Mouse (Mus musculus) C2C12 (cell line): ENCODE results near the gene Psmd4.

Experiments used
- CEBPB ChIP-seq: IDR thresholded peaks from one replicate; pipeline ENCODE4 v1.6.1; 2011; ENCODE audit warnings: low read depth, mild to moderate bottlenecking, control low read depth, moderate library complexity
- CTCF ChIP-seq: IDR thresholded peaks from one replicate; pipeline ENCODE4 v1.5.1; 2011; ENCODE audit not compliant: control insufficient read depth, insufficient read depth, insufficient read length
- MAX ChIP-seq: IDR thresholded peaks from one replicate; pipeline ENCODE4 v1.6.1; 2011; ENCODE audit warnings: mild to moderate bottlenecking, control low read depth
- MYOD1 ChIP-seq: IDR thresholded peaks from one replicate; pipeline ENCODE4 v1.6.1; 2011; ENCODE audit warnings: low read depth; ENCODE audit not compliant: control insufficient read depth, insufficient read length
- MYOG ChIP-seq: IDR thresholded peaks from one replicate; pipeline ENCODE4 v1.6.1; 2011; ENCODE audit not compliant: control insufficient read depth, insufficient read length; ENCODE audit errors: extremely low read depth
- USF1 ChIP-seq: IDR thresholded peaks from one replicate; pipeline ENCODE4 v1.6.1; 2011; ENCODE audit warnings: low read depth, mild to moderate bottlenecking, control low read depth, moderate library complexity

DNA sequence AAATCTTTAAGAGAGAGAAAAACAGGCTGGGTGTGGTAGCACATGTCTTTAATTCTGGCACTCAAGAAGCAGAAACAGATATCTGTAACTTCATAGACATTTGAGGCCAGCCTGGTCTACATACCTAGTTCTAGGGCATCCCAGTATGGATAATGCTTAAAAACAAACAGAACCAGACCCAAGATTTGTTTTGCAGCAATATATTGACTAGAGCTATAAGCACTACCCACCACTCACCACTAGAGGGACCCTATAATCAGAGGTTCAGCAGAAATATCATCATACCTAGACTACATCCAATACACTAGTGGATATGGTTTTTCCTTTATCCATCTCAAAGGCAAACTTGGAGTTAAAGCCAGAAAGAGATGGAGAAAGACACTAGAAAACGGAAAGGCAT lies 10.5 kb upstream of the Psmd4 start:
- no peak for TF ChIP-seq CTCF
- TF ChIP-seq USF1: no peak
- TF ChIP-seq MYOG: no peak
- no peak for TF ChIP-seq CEBPB
- no peak for TF ChIP-seq MAX
- TF ChIP-seq MYOD1: no peak
